Mouse (Mus musculus) midbrain, embryonic 16.5 days (tissue): Measurements from ENCODE around the gene Lyplal1. TPM values are rescaled to one million over a fixed set of nuclear protein-coding genes. Genes with fewer than 3 reads are reported as not detected.

Experiments
- ATAC-seq: fragments of 200-750 bp; cut with Nextera tagmentation; 2 replicates; pipeline ENCODE4 v1.8.0; 2017; ENCODE audit warnings: moderate TSS enrichment
- H3K27ac ChIP-seq: fragments of 300-500 bp; sonication (generic); 2 replicates; pipeline ENCODE4 v1.5.1; 2014; ENCODE audit warnings: mild to moderate bottlenecking, low read length, mixed read lengths
- H3K27me3 ChIP-seq: fragments of 300-500 bp; sonication (generic); 2 replicates; pipeline ENCODE4 v1.6.1; 2014; ENCODE audit warnings: low read depth, low read length, mixed read lengths; ENCODE audit not compliant: control insufficient read depth, insufficient read depth
- H3K36me3 ChIP-seq: fragments of 300-500 bp; sonication (generic); 2 replicates; pipeline ENCODE4 v1.6.1; 2014; ENCODE audit warnings: mild to moderate bottlenecking, low read length, moderate library complexity, mixed read lengths; ENCODE audit not compliant: control insufficient read depth, insufficient read depth
- H3K4me1 ChIP-seq: fragments of 300-500 bp; sonication (generic); 2 replicates; pipeline ENCODE4 v1.6.1; 2014; ENCODE audit warnings: mild to moderate bottlenecking, low read length, mixed read lengths; ENCODE audit not compliant: control insufficient read depth, insufficient read depth
- H3K4me2 ChIP-seq: fragments of 300-500 bp; sonication (generic); 2 replicates; pipeline ENCODE4 v1.6.1; 2014; ENCODE audit warnings: mild to moderate bottlenecking, low read length, mixed read lengths
- H3K4me3 ChIP-seq: fragments of 300-500 bp; sonication (generic); 2 replicates; pipeline ENCODE4 v1.5.1; 2014; ENCODE audit warnings: low read depth, mild to moderate bottlenecking, low read length, moderate library complexity, mixed read lengths
- H3K9ac ChIP-seq: fragments of 300-500 bp; sonication (generic); 2 replicates; pipeline ENCODE4 v1.6.1; 2014; ENCODE audit warnings: low read depth, low read length, mixed read lengths
- H3K9me3 ChIP-seq: fragments of 300-500 bp; sonication (generic); replicated peaks from 2 replicates; pipeline ENCODE4 v1.6.1; 2014; ENCODE audit warnings: mild to moderate bottlenecking, low read length, mixed read lengths; ENCODE audit not compliant: control insufficient read depth, poor library complexity, severe bottlenecking
- WGBS: fragments of 180-500 bp; shearing (Covaris S2); extraction: QIAGEN DNeasy Blood & Tissue Kit; methylation state at CpG from one replicate; pipeline ENCODE4 v1.1.7; 2014; 5-methylcytosine and 5-hydroxymethylcytosine counted together
- polyA plus RNA-seq: library from polyadenylated mRNA; unstranded; fragments of >200 nt; fragmentation: Nextera tagmentation; extraction: Ambion mirVana; gene quantifications from 2 replicates; pipeline ENCODE4 v1.2.1, GENCODE M21; 2015

The Lyplal1 gene
- polyA plus RNA-seq, 1 experiment from 2014 or later, result 16.3 TPM

DNA sequence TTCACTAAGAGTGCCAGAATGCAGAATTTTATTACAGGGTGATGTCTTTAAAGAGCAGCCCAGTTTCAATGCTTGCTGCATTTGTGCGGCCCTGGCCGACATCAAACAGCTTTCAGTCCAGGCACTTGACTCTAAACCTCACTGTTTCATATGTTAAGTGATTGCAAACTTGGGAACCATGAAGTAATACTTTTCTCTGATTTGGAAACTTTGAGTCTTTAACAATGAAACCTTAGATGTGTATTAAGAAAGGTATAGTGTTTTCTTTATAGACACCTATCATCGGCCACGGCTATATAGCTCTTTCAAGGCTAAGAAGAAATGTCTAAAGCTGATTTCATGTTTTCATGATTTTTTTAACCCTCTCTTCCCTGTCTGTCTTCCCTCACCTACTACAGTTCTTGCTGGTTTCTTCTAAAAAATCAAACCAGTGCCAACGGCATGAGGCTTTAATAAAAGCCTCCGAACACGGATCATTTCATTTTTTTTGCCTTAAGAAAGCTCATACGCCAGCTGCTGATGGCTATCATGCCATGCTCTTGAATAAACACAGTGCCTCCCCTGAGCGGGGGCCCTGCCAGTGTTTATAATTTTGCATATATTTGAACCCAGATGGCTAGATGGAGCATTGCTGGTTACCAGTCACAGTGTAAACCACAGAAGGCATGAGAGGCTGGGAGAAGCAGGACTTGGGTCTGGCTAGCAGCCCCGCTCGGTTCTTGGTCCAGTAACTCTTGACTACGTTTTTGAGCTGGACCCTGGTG is 63.6 kb downstream of the Lyplal1 start:
- no peaks in the 10 kb centered on the region for H3K36me3 ChIP-seq
- no peak overlapping the region for H3K9ac ChIP-seq
- H3K4me2 ChIP-seq, result no peak overlapping the region
- H3K27me3 ChIP-seq, result no peaks in the 10 kb centered on the region
- no peaks in the 10 kb centered on the region for H3K4me1 ChIP-seq
- no peak overlapping the region for H3K27ac ChIP-seq
- no peaks in the 10 kb centered on the region for H3K9me3 ChIP-seq
- ATAC-seq, result no peak
- WGBS, result 89% methylated on average over 12 of the region's 12 CpGs
- H3K4me3 ChIP-seq, result no peak overlapping the region

- Histone ChIP-seq H3K27me3 (no peaks in the 10 kb centered on the region), H3K9me3 (no peaks in the 10 kb centered on the region; the same call in 1 of the 2 replicates), H3K9ac (no peak overlapping the region), H3K27ac (no peak overlapping the region), H3K36me3 (no peaks in the 10 kb centered on the region), H3K4me1 (no peaks in the 10 kb centered on the region), H3K4me2 (no peak overlapping the region), H3K4me3 (no peak overlapping the region)
- WGBS, result 85% methylated on average over 11 of the region's 11 CpGs
- no peak for ATAC-seq
Measured at GRCm38 (mm10) chr1:186043709-186044452, 73.2 kb downstream of the Lyplal1 start.

- Histone ChIP-seq H3K4me3 (no peak overlapping the region), H3K9me3 (no peaks in the 10 kb centered on the region), H3K4me1 (no peaks in the 10 kb centered on the region), H3K4me2 (no peak overlapping the region), H3K27ac (no peak overlapping the region), H3K27me3 (no peaks in the 10 kb centered on the region), H3K36me3 (no peaks in the 10 kb centered on the region), H3K9ac (no peak overlapping the region)
- WGBS, result 50% methylated on average over 1 of the region's 1 CpGs
- no peak for ATAC-seq
Measured at GRCm38 (mm10) chr1:186041841-186042240, 75.3 kb downstream of the Lyplal1 start.
